Mouse (Mus musculus): Measurements from ENCODE around the gene Bcat1.
A peak's percentile ranks its signal among the peaks of the same experiment; 100 is the strongest.

Gene Bcat1

DNA sequence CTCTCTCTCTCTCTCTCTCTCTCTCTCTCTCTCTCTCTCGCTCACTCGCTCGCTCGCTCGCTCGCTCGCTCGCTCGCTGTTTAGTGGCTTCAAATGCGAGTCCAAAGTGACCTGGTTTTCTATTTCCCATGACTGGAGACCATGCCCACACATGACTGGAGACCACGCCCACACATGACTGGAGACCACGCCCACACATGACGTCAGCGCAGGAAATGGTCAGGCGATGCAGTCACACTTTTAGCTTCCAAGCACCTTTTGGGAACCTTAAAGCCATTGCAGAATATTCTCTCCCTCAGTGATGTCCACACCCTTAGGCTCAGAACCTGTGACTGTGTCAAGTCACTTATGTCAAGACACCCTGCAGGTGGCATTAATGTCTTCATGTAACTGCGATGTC, 59.3 kb downstream of the Bcat1 start:
- Histone ChIP-seq H3K4me3 (replicated peaks; ENCODE audit: low read length) (no peak overlapping the region), H3K9me3 (ENCODE audit: low read length) (no peaks in the 10 kb centered on the region), H3K27me3 (ENCODE audit: insufficient read depth, low read length) (no peaks in the 10 kb centered on the region), H3K36me3 (ENCODE audit: insufficient read depth, low read length) (peaks cover 93% of the 10 kb centered on the region), H3K4me1 (replicated peaks; ENCODE audit: low read depth, low read length) (peaks cover 36% of the 10 kb centered on the region)
- TF ChIP-seq CTCF (conservative IDR thresholded peaks at IDR 0.05; ENCODE audit: low read length) = no peak
- no peak for TF ChIP-seq POU5F1 (IDR thresholded peaks at IDR 0.05; ENCODE audit: borderline replicate concordance, low read length)
- TF ChIP-seq NANOG (IDR thresholded peaks at IDR 0.05; ENCODE audit: borderline replicate concordance, low read length) = no peak

GRCm38 (mm10) chr6:145014944-145015343, 61.0 kb downstream of the Bcat1 start:
- peaks cover 91% of the 10 kb centered on the region for H3K36me3 ChIP-seq (ENCODE audit: insufficient read depth, low read length)
- TF ChIP-seq NANOG (IDR thresholded peaks at IDR 0.05; ENCODE audit: borderline replicate concordance, low read length) (no peak), POU5F1 (IDR thresholded peaks at IDR 0.05; ENCODE audit: borderline replicate concordance, low read length) (no peak), CTCF (conservative IDR thresholded peaks at IDR 0.05; ENCODE audit: low read length) (peak; percentile 38)

GRCm38 (mm10) chr6:145012699-145013098, 63.3 kb downstream of the Bcat1 start:
- peaks cover 90% of the 10 kb centered on the region for H3K36me3 ChIP-seq (ENCODE audit: insufficient read depth, low read length)
- no peaks in the 10 kb centered on the region for H3K9me3 ChIP-seq (ENCODE audit: low read length)
- TF ChIP-seq POU5F1 (IDR thresholded peaks at IDR 0.05; ENCODE audit: borderline replicate concordance, low read length) (no peak), NANOG (IDR thresholded peaks at IDR 0.05; ENCODE audit: borderline replicate concordance, low read length) (no peak), CTCF (conservative IDR thresholded peaks at IDR 0.05; ENCODE audit: low read length) (no peak)
- H3K4me1 ChIP-seq (replicated peaks; ENCODE audit: low read depth, low read length) = peaks cover 11% of the 10 kb centered on the region
- no peaks in the 10 kb centered on the region for H3K27me3 ChIP-seq (ENCODE audit: insufficient read depth, low read length)
- no peak overlapping the region for H3K4me3 ChIP-seq (replicated peaks; ENCODE audit: low read length)

More at GRCm38 (mm10) chr6:145014944-145015343, 61.0 kb downstream of the Bcat1 start:
- H3K9me3 ChIP-seq (ENCODE audit: low read length) = no peaks in the 10 kb centered on the region
- peaks cover 29% of the 10 kb centered on the region for H3K4me1 ChIP-seq (replicated peaks; ENCODE audit: low read depth, low read length)
- H3K27me3 ChIP-seq (ENCODE audit: insufficient read depth, low read length) = no peaks in the 10 kb centered on the region
- no peak overlapping the region for H3K4me3 ChIP-seq (replicated peaks; ENCODE audit: low read length)

DNA sequence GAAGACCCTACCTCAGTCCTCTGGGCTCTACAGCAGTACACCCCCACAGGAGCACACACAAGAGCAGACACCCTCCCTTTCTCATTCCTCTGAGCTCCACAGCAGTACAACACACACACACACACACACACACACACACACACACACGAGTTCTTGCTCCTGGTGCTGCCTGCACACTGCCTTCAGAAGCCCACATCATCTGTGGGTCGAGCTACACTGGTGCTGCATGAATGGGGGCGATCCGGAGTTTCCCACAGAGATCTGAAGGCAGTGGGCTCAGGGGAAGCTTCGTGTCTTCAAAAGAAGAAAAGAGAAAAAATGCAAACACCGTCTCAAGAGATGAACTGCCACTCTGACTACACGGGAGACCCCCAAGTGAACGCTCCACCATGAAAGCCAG, 64.8 kb downstream of the Bcat1 start:
- no peaks in the 10 kb centered on the region for H3K9me3 ChIP-seq (ENCODE audit: low read length)
- H3K27me3 ChIP-seq (ENCODE audit: insufficient read depth, low read length) = no peaks in the 10 kb centered on the region
- H3K4me1 ChIP-seq (replicated peaks; ENCODE audit: low read depth, low read length) = no peaks in the 10 kb centered on the region; the same call in 1 of the 2 replicates
- TF ChIP-seq POU5F1 (IDR thresholded peaks at IDR 0.05; ENCODE audit: borderline replicate concordance, low read length) (no peak), NANOG (IDR thresholded peaks at IDR 0.05; ENCODE audit: borderline replicate concordance, low read length) (no peak), CTCF (conservative IDR thresholded peaks at IDR 0.05; ENCODE audit: low read length) (no peak)
- peaks cover 93% of the 10 kb centered on the region for H3K36me3 ChIP-seq (ENCODE audit: insufficient read depth, low read length)
- H3K4me3 ChIP-seq (replicated peaks; ENCODE audit: low read length) = no peak overlapping the region

DNA sequence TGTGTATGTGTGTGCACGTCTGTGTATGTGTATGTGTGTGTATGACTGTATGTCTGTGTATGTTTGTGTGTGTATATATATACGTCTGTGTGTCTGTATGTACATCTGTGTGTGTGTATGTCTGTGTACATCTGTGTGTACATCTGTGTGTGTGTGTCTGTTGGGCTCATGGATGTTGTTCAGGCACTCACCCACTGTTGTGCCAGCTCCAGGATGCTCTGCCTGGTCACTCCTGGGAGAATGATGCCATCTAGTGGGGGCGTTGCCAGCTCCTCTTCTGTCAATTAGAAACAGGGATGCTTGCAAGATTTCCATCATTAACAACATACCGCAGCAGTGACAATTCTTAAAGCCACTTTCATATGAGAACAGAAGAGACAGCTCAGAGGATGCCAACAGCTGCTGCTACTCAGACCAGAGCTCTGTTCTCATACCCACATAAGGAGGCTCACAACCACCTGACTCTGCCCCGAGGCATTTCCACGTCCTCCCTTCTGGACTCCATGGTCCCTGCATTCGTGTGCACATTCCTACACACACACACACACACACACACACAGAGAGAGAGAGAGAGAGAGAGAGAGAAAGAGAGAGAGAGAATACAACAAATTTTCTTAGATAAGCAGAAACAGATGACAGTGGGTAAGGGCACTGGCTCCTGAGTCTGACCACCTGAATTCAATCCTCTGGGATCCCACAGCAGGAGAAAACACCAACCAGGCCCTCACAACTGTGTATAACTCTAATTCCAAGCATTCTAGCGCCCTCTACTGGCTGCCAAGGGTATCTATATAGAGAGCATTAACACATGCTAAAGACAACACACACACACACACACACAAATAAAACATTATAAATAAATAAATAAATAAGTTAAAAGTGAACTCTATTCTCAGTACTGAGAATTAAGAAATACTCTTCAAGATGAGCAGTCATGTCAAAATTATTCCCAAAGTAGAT, 65.8 kb downstream of the Bcat1 start:
- Histone ChIP-seq H3K36me3 (ENCODE audit: insufficient read depth, low read length) (peaks cover 93% of the 10 kb centered on the region), H3K27me3 (ENCODE audit: insufficient read depth, low read length) (no peaks in the 10 kb centered on the region), H3K4me1 (replicated peaks; ENCODE audit: low read depth, low read length) (no peaks in the 10 kb centered on the region), H3K9me3 (ENCODE audit: low read length) (no peaks in the 10 kb centered on the region), H3K4me3 (replicated peaks; ENCODE audit: low read length) (no peak overlapping the region)
- no peak for TF ChIP-seq NANOG (IDR thresholded peaks at IDR 0.05; ENCODE audit: borderline replicate concordance, low read length)
- peak; percentile 46 for TF ChIP-seq CTCF (conservative IDR thresholded peaks at IDR 0.05; ENCODE audit: low read length)
- TF ChIP-seq POU5F1 (IDR thresholded peaks at IDR 0.05; ENCODE audit: borderline replicate concordance, low read length) = no peak

GRCm38 (mm10) chr6:145003459-145003858, 72.5 kb downstream of the Bcat1 start:
- peaks cover 30% of the 10 kb centered on the region for H3K4me1 ChIP-seq (replicated peaks; ENCODE audit: low read depth, low read length)
- H3K9me3 ChIP-seq (ENCODE audit: low read length) = peaks cover 4% of the 10 kb centered on the region
- H3K27me3 ChIP-seq (ENCODE audit: insufficient read depth, low read length) = no peaks in the 10 kb centered on the region
- H3K36me3 ChIP-seq (ENCODE audit: insufficient read depth, low read length) = peaks cover 81% of the 10 kb centered on the region
- TF ChIP-seq POU5F1 (IDR thresholded peaks at IDR 0.05; ENCODE audit: borderline replicate concordance, low read length) (no peak), NANOG (IDR thresholded peaks at IDR 0.05; ENCODE audit: borderline replicate concordance, low read length) (no peak), CTCF (conservative IDR thresholded peaks at IDR 0.05; ENCODE audit: low read length) (no peak)
- no peak overlapping the region for H3K4me3 ChIP-seq (replicated peaks; ENCODE audit: low read length)

GRCm38 (mm10) chr6:145002094-145002936, 73.7 kb downstream of the Bcat1 start:
- H3K4me3 ChIP-seq (replicated peaks; ENCODE audit: low read length) = no peak overlapping the region

DNA sequence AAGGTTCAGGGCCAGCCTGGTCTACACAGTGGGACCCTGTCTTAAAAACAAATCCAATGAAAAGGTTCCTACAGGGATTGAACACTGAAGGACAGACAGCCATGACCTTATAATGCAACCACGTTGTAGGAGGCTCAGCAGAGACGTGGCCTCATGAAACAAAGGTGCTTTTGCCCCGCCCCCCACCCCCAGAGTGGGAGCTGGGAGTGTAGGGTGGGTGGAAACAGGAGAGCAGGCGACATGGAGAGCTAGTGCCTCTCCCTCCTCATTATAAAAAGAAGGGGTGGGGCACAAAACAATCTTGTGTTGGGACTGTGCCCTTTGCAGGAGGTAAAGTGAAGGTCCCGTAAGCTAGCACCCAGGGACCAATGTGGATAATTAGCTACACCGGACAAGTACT, 74.5 kb downstream of the Bcat1 start:
- peaks cover 30% of the 10 kb centered on the region for H3K4me1 ChIP-seq (replicated peaks; ENCODE audit: low read depth, low read length)
- H3K27me3 ChIP-seq (ENCODE audit: insufficient read depth, low read length) = no peaks in the 10 kb centered on the region
- H3K4me3 ChIP-seq (replicated peaks; ENCODE audit: low read length) = no peak overlapping the region
- H3K36me3 ChIP-seq (ENCODE audit: insufficient read depth, low read length) = peaks cover 81% of the 10 kb centered on the region
- TF ChIP-seq CTCF (conservative IDR thresholded peaks at IDR 0.05; ENCODE audit: low read length) = no peak
- TF ChIP-seq POU5F1 (IDR thresholded peaks at IDR 0.05; ENCODE audit: borderline replicate concordance, low read length) = no peak
- TF ChIP-seq NANOG (IDR thresholded peaks at IDR 0.05; ENCODE audit: borderline replicate concordance, low read length) = no peak
- H3K9me3 ChIP-seq (ENCODE audit: low read length) = peaks cover 4% of the 10 kb centered on the region

More at GRCm38 (mm10) chr6:145002094-145002936, 73.7 kb downstream of the Bcat1 start:
- Histone ChIP-seq H3K9me3 (ENCODE audit: low read length) (peaks cover 4% of the 10 kb centered on the region), H3K4me1 (replicated peaks; ENCODE audit: low read depth, low read length) (peaks cover 30% of the 10 kb centered on the region), H3K36me3 (ENCODE audit: insufficient read depth, low read length) (peaks cover 81% of the 10 kb centered on the region), H3K27me3 (ENCODE audit: insufficient read depth, low read length) (no peaks in the 10 kb centered on the region)
- no peak for TF ChIP-seq POU5F1 (IDR thresholded peaks at IDR 0.05; ENCODE audit: borderline replicate concordance, low read length)
- no peak for TF ChIP-seq NANOG (IDR thresholded peaks at IDR 0.05; ENCODE audit: borderline replicate concordance, low read length)
- TF ChIP-seq CTCF (conservative IDR thresholded peaks at IDR 0.05; ENCODE audit: low read length) = no peak
